Mouse (Mus musculus) left cerebral cortex, adult 18-20 months (tissue): Measurements from ENCODE around the gene Scgb1b24. TPM values are rescaled to one million over a fixed set of nuclear protein-coding genes. Genes with fewer than 3 reads are reported as not detected.

ENCODE experiments used
- DNase-seq, 2 experiments: peaks; one replicate each; pipeline ENCODE4 v3.0.0; 2021 to 2022; ENCODE audit warnings: low spot score in 2 of 2, mixed read lengths in 1 of 2
- long read RNA-seq, 2 experiments: library from polyadenylated mRNA; stranded (forward); transcript quantifications; one replicate each; pipeline ENCODE4 v2.0.0; 2021
- total RNA-seq, 2 experiments: library from RNA; stranded (reverse); gene quantifications; 2 replicates each; pipeline ENCODE4 v1.2.3; 2021

Gene Scgb1b24
- total RNA-seq, result not detected
- long read RNA-seq, experiment 1, result 0 reads
- long read RNA-seq, experiment 2, result 0 reads

DNA sequence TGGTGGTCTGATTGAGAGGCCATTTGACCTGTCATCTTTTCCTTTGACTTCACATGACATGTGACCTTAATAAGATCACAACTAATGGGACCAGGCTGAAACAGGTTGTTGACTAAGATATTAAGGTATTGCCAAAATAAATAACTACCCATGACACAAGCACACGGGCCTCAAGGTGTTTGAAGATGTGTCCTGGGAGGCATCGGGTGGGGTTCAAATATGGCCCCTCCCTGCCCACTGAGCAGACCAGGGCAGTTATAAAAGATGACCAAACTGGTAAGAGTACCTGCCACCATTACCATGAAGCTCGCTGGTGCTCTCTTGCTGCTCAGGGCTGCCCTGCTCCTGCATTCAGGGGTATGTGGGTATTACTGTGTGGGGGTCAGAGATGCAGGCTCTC lies at the start of gene Scgb1b24:
Scgb1b24 (plus strand) TSS at position 301 of the 400 bp plus-strand sequence.
- DNase-seq, result no peak

DNA sequence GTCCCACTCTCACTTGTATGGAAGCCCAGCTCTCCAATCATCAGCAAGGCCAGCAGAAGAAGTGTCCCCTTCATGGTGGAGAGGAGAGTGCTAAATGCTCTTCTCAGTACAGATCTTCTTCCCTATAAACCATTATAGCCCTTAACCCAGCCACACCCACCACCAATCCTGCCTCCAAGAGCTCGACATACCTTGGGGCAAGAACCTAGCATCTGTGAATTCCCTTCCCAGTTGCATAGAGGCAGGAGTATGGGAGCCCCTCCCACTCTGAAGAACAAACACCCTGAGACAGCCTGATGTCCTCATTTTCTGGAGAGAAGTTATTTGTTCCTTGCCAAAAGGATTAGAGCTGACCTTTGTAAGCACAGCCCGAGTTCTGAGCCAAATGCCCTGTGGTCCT lies 4.4 kb upstream of the Scgb1b24 start, which contains the start of gene Scgb2b24:
Scgb2b24 (minus strand) TSS at position 101 of the 400 bp plus-strand sequence.
- no peak for DNase-seq

Other genes with a start within 250 kb of the Scgb1b24 start
- gene Scgb2b21, start 223.3 kb upstream of the Scgb1b24 start, total RNA-seq, result not detected
- not detected for gene Scgb2b24, start 4.5 kb upstream of the Scgb1b24 start, total RNA-seq
- gene Scgb2b26, start 201.2 kb downstream of the Scgb1b24 start, total RNA-seq, result not detected